Mouse (Mus musculus): ENCODE measurements around the gene Uhrf2. TPM values are rescaled to one million over a fixed set of nuclear protein-coding genes. Genes with fewer than 3 reads are reported as not detected.

Gene Uhrf2
- total and polyA plus RNA-seq, 3 experiments, result 29.0 to 71.4 (median 34.0) TPM

DNA sequence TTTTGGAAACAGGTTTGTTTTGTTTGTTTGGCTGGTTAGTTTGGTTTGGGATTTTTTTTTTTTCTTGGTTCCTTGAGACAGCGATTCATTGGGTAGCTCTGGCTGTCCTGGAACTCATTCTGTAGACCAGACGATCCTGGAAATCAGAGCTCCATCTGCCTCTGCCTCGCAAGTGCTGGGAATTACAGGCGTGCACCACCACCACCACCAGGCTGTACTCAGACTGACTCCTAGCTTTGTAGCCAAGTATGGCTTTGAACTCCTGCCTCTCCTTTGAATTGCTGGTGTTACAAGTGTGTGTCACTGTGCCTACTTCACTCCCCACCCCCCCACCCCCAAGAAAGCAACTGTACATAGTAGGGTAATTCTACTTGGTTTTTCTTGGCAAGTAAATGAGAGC is 86.9 kb downstream of the Uhrf2 start:
- Histone ChIP-seq H3K4me1 (ENCODE audit: control insufficient read depth in 1 of 2, insufficient read depth in 2 of 2) (peaks cover 31 to 34% of the 10 kb centered on the region in 2 experiments), H3K36me3 (replicated peaks in 1 of 2; ENCODE audit: control insufficient read depth in 1 of 2, insufficient read depth in 1 of 2, low read length in 1 of 2) (no peaks in the 10 kb centered on the region), H3K4me3 (replicated peaks in 1 of 3; ENCODE audit: low read depth in 2 of 3, low read length in 2 of 3, poor library complexity in 1 of 3) (no peak overlapping the region), H3K9me3 (replicated peaks; ENCODE audit: low read length) (no peaks in the 10 kb centered on the region), H3K27me3 (replicated peaks) (no peaks in the 10 kb centered on the region), H3K9ac (ENCODE audit: insufficient read depth, low read depth) (no peak overlapping the region), H3K27ac (ENCODE audit: insufficient read depth, low read depth) (no peak overlapping the region), H3K79me2 (replicated peaks; ENCODE audit: control insufficient read depth, extremely low read depth, insufficient read depth, poor library complexity, severe bottlenecking) (no peaks in the 10 kb centered on the region), H3K4me2 (ENCODE audit: insufficient read depth, low read depth, poor library complexity, severe bottlenecking) (no peak overlapping the region; the same call in 1 of the 2 replicates)
- in situ Hi-C loops (cut with MboI; ENCODE audit: low pct_ligation_motif_present, low pct_unique_long_range_greater_than_20kb, low sequenced_read_pairs) (loop anchor here (10.0 kb wide), 2 partner anchors 82 to 442 kb away; partner anchors contain the start of gene Uhrf2), dilution Hi-C loops (cut with MboI; ENCODE audit: extremely low pct_ligation_motif_present, extremely low pct_unique_long_range_greater_than_20kb, low sequenced_read_pairs) (no loop called here)
- TF ChIP-seq ZC3H11A (IDR thresholded peaks at IDR 0.05; ENCODE audit: low read depth, low read length), result no peak
- TF ChIP-seq CHD1 (IDR thresholded peaks at IDR 0.05; ENCODE audit: low read depth, low read length), result no peak
- DNase-seq (ENCODE audit: extremely low read depth), result no peak

DNA sequence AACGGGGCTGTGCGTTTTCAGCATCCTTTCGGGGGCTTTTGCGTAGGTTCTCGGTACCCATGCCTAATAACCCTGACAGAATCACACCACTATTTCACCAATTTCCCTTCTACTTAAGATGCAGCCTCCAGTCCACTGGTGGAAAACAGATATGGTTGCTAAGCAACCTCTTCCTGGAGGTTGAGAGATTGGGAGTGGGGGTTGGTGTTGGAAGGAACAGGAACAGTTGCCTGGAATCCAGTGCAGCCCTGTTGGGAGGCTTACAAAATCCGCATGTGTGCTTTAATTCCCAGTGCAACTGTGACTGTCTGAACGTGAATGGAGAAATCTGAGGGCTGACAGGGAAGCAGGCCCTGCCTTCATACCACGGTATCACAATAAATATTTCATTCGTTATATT is 87.5 kb downstream of the Uhrf2 start:
- Histone ChIP-seq H3K27me3 (replicated peaks) (no peaks in the 10 kb centered on the region), H3K9me3 (replicated peaks; ENCODE audit: low read length) (no peaks in the 10 kb centered on the region), H3K27ac (ENCODE audit: insufficient read depth, low read depth) (peak overlapping the region; percentile 21; the same call in 1 of the 2 replicates), H3K4me1 (ENCODE audit: control insufficient read depth in 1 of 2, insufficient read depth in 2 of 2) (peaks cover 31 to 34% of the 10 kb centered on the region in 2 experiments), H3K4me2 (ENCODE audit: insufficient read depth, low read depth, poor library complexity, severe bottlenecking) (no peak overlapping the region), H3K9ac (ENCODE audit: insufficient read depth, low read depth) (no peak overlapping the region), H3K4me3 (replicated peaks in 1 of 3; ENCODE audit: low read depth in 2 of 3, low read length in 2 of 3, poor library complexity in 1 of 3) (no peak overlapping the region), H3K79me2 (replicated peaks; ENCODE audit: control insufficient read depth, extremely low read depth, insufficient read depth, poor library complexity, severe bottlenecking) (no peaks in the 10 kb centered on the region), H3K36me3 (replicated peaks in 1 of 2; ENCODE audit: control insufficient read depth in 1 of 2, insufficient read depth in 1 of 2, low read length in 1 of 2) (no peaks in the 10 kb centered on the region)
- dilution Hi-C loops (cut with MboI; ENCODE audit: extremely low pct_ligation_motif_present, extremely low pct_unique_long_range_greater_than_20kb, low sequenced_read_pairs) (no loop called here), in situ Hi-C loops (cut with MboI; ENCODE audit: low pct_ligation_motif_present, low pct_unique_long_range_greater_than_20kb, low sequenced_read_pairs) (loop anchor here (10.0 kb wide), 2 partner anchors 83 to 443 kb away; partner anchors contain the start of gene Uhrf2)
- TF ChIP-seq IRF4 (IDR thresholded peaks at IDR 0.05; ENCODE audit: low read depth, low read length) (0 out of 2 replicates have a peak, but pooled peaks have one; percentile 8), BHLHE40 (IDR thresholded peaks at IDR 0.05; ENCODE audit: low read depth, low read length) (0 out of 2 replicates have a peak, but pooled peaks have one; percentile 30), USF1 (IDR thresholded peaks at IDR 0.05; ENCODE audit: low read depth, low read length) (no peak), JUND (conservative IDR thresholded peaks at IDR 0.05; ENCODE audit: low read depth, low read length) (no peak)
- no peak for DNase-seq (ENCODE audit: extremely low read depth)

DNA sequence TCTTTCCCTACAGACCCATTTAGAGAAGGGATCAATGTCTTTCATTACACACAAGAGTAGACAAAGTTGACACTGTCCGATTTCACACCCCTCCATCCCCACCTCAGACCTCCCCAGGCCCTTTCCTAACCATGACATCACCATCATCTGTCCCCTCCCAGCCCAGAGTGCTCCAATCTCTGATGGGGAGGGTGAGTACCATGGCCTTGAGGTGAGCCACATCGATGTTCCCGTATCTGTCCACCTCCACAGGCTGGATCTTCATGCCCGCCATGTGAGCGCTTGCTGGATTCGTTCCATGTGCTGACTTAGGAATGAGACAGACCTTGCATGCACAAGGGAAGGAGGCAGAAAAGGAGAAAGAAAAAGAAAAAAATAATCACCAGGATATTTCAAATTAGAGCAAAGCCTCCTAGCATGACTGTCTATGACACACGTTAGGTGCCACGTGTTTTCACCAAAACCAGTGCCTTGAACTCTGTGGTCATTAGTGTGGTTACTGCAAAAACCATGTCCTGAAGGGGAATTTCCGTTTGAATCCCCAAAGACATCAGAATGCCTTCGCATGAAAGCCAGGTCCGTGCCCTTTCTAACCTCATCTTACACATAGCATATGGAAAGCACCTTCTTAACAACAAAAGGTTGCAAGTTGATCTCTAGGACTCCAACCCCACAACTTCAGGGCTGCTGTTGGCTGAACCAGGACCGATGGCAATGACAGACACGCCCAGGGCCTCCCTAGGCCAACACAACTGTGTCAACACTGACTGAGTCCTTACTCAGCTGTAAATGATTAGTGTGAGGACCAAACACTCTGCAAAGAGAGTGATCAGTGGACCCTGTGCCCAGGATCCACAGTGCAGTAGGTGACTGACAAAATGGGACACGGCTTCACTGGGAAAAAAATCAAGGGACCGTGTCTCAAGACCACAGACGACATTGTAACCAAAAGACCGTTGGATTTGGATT is 88.3 kb downstream of the Uhrf2 start:
- peak overlapping the region; percentile 55 for H3K27ac ChIP-seq (ENCODE audit: insufficient read depth, low read depth)
- H3K9ac ChIP-seq (ENCODE audit: insufficient read depth, low read depth), result no peak overlapping the region
- H3K79me2 ChIP-seq (replicated peaks; ENCODE audit: control insufficient read depth, extremely low read depth, insufficient read depth, poor library complexity, severe bottlenecking), result no peaks in the 10 kb centered on the region
- no peak overlapping the region for H3K4me3 ChIP-seq (replicated peaks in 1 of 3; ENCODE audit: low read depth in 2 of 3, low read length in 2 of 3, poor library complexity in 1 of 3)
- no peaks in the 10 kb centered on the region for H3K27me3 ChIP-seq (replicated peaks)
- in situ Hi-C loops (cut with MboI; ENCODE audit: low pct_ligation_motif_present, low pct_unique_long_range_greater_than_20kb, low sequenced_read_pairs) (loop anchor here (10.0 kb wide), 2 partner anchors 84 to 444 kb away; partner anchors contain the start of gene Uhrf2), dilution Hi-C loops (cut with MboI; ENCODE audit: extremely low pct_ligation_motif_present, extremely low pct_unique_long_range_greater_than_20kb, low sequenced_read_pairs) (no loop called here)
- no peaks in the 10 kb centered on the region for H3K36me3 ChIP-seq (replicated peaks in 1 of 2; ENCODE audit: control insufficient read depth in 1 of 2, insufficient read depth in 1 of 2, low read length in 1 of 2)
- peaks cover 28 to 29% of the 10 kb centered on the region in 2 experiments for H3K4me1 ChIP-seq (ENCODE audit: control insufficient read depth in 1 of 2, insufficient read depth in 2 of 2)
- peak; percentile 70 for DNase-seq (ENCODE audit: extremely low read depth)
- H3K9me3 ChIP-seq (replicated peaks; ENCODE audit: low read length), result no peaks in the 10 kb centered on the region
- peak overlapping the region; percentile 22; the same call in 1 of the 2 replicates for H3K4me2 ChIP-seq (ENCODE audit: insufficient read depth, low read depth, poor library complexity, severe bottlenecking)
- TF ChIP-seq ETS1 (conservative IDR thresholded peaks at IDR 0.05; ENCODE audit: low read depth, low read length), result peak; percentile 81
- no peak for TF ChIP-seq E2F4 (IDR thresholded peaks at IDR 0.05; ENCODE audit: insufficient replicate concordance, low read depth, low read length)
- TF ChIP-seq USF1 (IDR thresholded peaks at IDR 0.05; ENCODE audit: low read depth, low read length), result peak; percentile 16; the same call in 1 of the 2 replicates
- TF ChIP-seq KAT2A (IDR thresholded peaks at IDR 0.05; ENCODE audit: insufficient replicate concordance, low read length), result no peak
- TF ChIP-seq SMC3 (IDR thresholded peaks at IDR 0.05; ENCODE audit: low read depth, low read length), result no peak
- no peak for TF ChIP-seq PAX5 (IDR thresholded peaks at IDR 0.05; ENCODE audit: low read length)
- no peak for TF ChIP-seq ZC3H11A (IDR thresholded peaks at IDR 0.05; ENCODE audit: low read depth, low read length)
- TF ChIP-seq EP300 (IDR thresholded peaks at IDR 0.05; ENCODE audit: low read length), result peak; percentile 85
- TF ChIP-seq ZKSCAN1 (IDR thresholded peaks at IDR 0.05; ENCODE audit: borderline replicate concordance, low read depth, low read length), result no peak
- 0 out of 2 replicates have a peak, but pooled peaks have one; percentile 31 for TF ChIP-seq MAZ (IDR thresholded peaks at IDR 0.05; ENCODE audit: low read depth, low read length)
- TF ChIP-seq MXI1 (IDR thresholded peaks at IDR 0.05; ENCODE audit: low read depth, low read length), result peak; percentile 92
- peak; percentile 72; the same call in 1 of the 2 replicates for TF ChIP-seq RCOR1 (conservative IDR thresholded peaks at IDR 0.05; ENCODE audit: low read depth, low read length)
- TF ChIP-seq ZMIZ1 (IDR thresholded peaks at IDR 0.05; ENCODE audit: low read depth, low read length), result no peak
- no peak for TF ChIP-seq JUN (IDR thresholded peaks at IDR 0.05; ENCODE audit: insufficient read depth, low read depth, low read length)
- peak; percentile 73; the same call in 1 of the 2 replicates for TF ChIP-seq TCF12 (IDR thresholded peaks at IDR 0.05; ENCODE audit: low read depth, low read length)
- TF ChIP-seq RAD21 (IDR thresholded peaks at IDR 0.05; ENCODE audit: low read depth, low read length), result no peak
- TF ChIP-seq HCFC1 (IDR thresholded peaks at IDR 0.05; ENCODE audit: low read depth, low read length), result no peak
- peak; percentile 67; the same call in 1 of the 2 replicates for TF ChIP-seq IRF4 (IDR thresholded peaks at IDR 0.05; ENCODE audit: low read depth, low read length)
